Mouse (Mus musculus) spleen, adult 2 months (tissue): ENCODE results near the gene Slc15a4. TPM values are rescaled to one million over a fixed set of nuclear protein-coding genes. Genes with fewer than 3 reads are reported as not detected.

Source experiments
- DNase-seq, 2 experiments: peaks; one replicate each; pipeline versions ENCODE4 v3.0.0 to v3.0.0-alpha.2; 2012 to 2021; ENCODE audit warnings: low spot score in 2 of 2, low read depth in 1 of 2
- H3K27ac ChIP-seq: fragments of 200-500 bp; 2 replicates; pipeline ENCODE4 v1.5.1; 2012; ENCODE audit warnings: low read length, inconsistent platforms; ENCODE audit not compliant: insufficient read depth
- H3K27me3 ChIP-seq: fragments of 200-500 bp; 2 replicates; pipeline ENCODE4 v1.6.1; 2012; ENCODE audit warnings: mild to moderate bottlenecking, moderate library complexity, low read length, inconsistent platforms; ENCODE audit not compliant: control insufficient read depth, insufficient read depth
- H3K36me3 ChIP-seq: fragments of 200-500 bp; 2 replicates; pipeline ENCODE4 v1.6.1; 2012; ENCODE audit warnings: mild to moderate bottlenecking, low read length, inconsistent platforms; ENCODE audit not compliant: control insufficient read depth, insufficient read depth
- H3K4me1 ChIP-seq: fragments of 200-500 bp; 2 replicates; pipeline ENCODE4 v1.6.1; 2011; ENCODE audit warnings: inconsistent platforms; ENCODE audit not compliant: control insufficient read depth, insufficient read depth, insufficient read length
- H3K4me3 ChIP-seq: fragments of 200-500 bp; 2 replicates; pipeline ENCODE4 v1.5.1; 2011; ENCODE audit warnings: mild to moderate bottlenecking, inconsistent platforms; ENCODE audit not compliant: insufficient read depth, insufficient read length; ENCODE audit errors: extremely low read depth
- CTCF ChIP-seq: fragments of 200-500 bp; IDR thresholded peaks from 2 replicates; pipeline ENCODE4 v1.5.1; 2011; ENCODE audit warnings: mild to moderate bottlenecking, inconsistent platforms; ENCODE audit not compliant: insufficient read depth, insufficient read length, insufficient replicate concordance; ENCODE audit errors: extremely low read depth
- POLR2A ChIP-seq: fragments of 200-500 bp; IDR thresholded peaks from 2 replicates; pipeline ENCODE4 v1.6.1; 2011; ENCODE audit warnings: low read depth, low read length, inconsistent platforms
- WGBS: fragments of 180-500 bp; shearing (Covaris S2); methylation state at CpG from one replicate; pipeline ENCODE4 v1.1.7; 2018; 5-methylcytosine and 5-hydroxymethylcytosine counted together
- polyA plus RNA-seq: library from polyadenylated mRNA; depleted of rRNA; stranded (reverse); fragments of >200 nt; gene quantifications from 2 replicates; pipeline ENCODE4 v1.2.3, GENCODE M21; 2012; rRNA removed

The Slc15a4 gene
- polyA plus RNA-seq, 1 experiment, result 69.0 TPM

DNA sequence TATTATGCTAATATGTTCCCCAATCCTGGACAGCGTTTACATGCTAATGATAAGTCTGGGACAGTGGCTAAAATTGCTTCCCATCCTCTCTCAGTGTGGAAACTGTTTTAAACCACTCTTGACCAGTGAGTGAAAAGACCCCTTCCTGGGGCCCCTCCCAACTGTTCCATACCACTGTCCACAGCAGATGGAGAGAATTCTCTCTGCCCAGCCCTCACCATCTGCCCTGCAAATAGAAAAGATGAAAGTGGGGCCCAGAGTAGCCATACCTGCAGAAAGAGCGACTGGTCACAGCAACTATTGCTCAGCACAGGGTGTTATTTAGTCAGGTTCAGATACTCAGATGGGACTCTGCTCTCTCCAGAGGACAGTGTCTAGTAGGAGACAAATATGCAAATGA is 84.6 kb downstream of the Slc15a4 start:
- 83% methylated on average over 2 of the region's 2 CpGs for WGBS
- no peaks in the 10 kb centered on the region for H3K4me1 ChIP-seq
- no peak overlapping the region for H3K27ac ChIP-seq
- TF ChIP-seq CTCF (no peak), POLR2A (no peak)
- H3K36me3 ChIP-seq, result no peaks in the 10 kb centered on the region
- no peaks in the 10 kb centered on the region for H3K27me3 ChIP-seq
- no peak for DNase-seq
- H3K4me3 ChIP-seq, result no peak overlapping the region

DNA sequence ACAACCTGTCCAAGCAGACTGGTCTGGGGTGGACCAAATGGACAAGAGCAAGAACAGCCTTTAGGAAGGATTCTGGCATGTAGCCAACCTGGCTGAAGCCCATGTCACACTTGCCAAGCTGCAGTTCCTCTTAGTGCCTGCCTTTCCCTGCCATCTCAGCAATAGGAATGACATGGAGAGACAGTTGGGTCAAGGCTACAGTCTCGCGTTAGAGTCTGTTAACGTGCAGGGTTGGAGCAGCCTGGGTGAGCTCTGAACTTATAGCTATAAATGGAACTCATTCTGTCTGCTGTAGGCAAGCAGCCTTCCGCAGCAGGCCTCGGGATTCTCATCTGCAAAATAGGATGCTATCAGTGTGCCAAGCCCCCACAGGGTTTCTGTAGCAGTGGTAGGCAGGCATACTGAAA is 86.1 kb downstream of the Slc15a4 start:
- Histone ChIP-seq H3K27ac (no peak overlapping the region), H3K4me1 (no peaks in the 10 kb centered on the region), H3K4me3 (no peak overlapping the region), H3K27me3 (no peaks in the 10 kb centered on the region), H3K36me3 (no peaks in the 10 kb centered on the region)
- TF ChIP-seq CTCF (no peak), POLR2A (no peak)
- WGBS, result 88% methylated on average over 5 of the region's 5 CpGs
- DNase-seq, result no peak

Other genes starting within 250 kb of the Slc15a4 start
- 0.12 and 0.22 TPM in 2 replicates for gene Glt1d1, start 635 bp downstream of the Slc15a4 start, polyA plus RNA-seq